Mouse (Mus musculus) heart, postnatal 0 days (tissue): ENCODE results near the gene Trp53.

Experiments
- CTCF ChIP-seq: IDR thresholded peaks from 2 replicates; pipeline ENCODE4 v1.5.1; 2016; ENCODE audit warnings: antibody characterized with exemption, control low read depth, low read depth
- EP300 ChIP-seq: IDR thresholded peaks from 2 replicates; pipeline ENCODE4 v1.6.1; 2016; ENCODE audit warnings: antibody characterized with exemption, low read depth

DNA sequence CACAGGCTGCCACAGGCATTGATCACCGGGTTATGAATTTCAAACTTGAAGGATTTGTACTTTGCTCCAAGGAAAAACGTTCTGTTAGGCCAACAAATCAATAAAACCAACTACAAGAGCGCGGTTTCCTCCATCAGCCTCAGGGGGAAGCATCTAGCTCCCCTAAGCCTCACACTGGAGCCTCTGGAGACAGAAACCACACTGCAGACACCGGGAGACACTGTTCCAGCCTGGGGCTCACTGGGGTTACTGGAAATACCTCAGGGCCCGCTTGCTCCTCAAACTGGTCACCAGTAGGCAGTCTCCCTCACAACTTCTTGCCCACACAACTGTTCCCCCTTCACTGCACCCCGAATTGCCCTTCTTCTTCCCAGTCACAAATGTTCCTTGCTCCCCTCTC, 34.2 kb upstream of the Trp53 start:
- TF ChIP-seq EP300 (no peak), CTCF (no peak)
